Mouse (Mus musculus) layer of hippocampus, adult 8-10 months (tissue): ENCODE results near the gene Reep1. TPM values are rescaled to one million over a fixed set of nuclear protein-coding genes. Genes with fewer than 3 reads are reported as not detected.
"Not testable (repeated sequence)": the region's sequence is repeated elsewhere in the genome, so short reads cannot be mapped to it uniquely, and the experiment has no call there.

ENCODE experiments used
- DNase-seq, 2 experiments: peaks; one replicate each; pipeline ENCODE4 v3.0.0; 2022; ENCODE audit warnings: low spot score in 2 of 2
- total RNA-seq, 4 experiments: library from RNA; stranded (reverse); gene quantifications; 2 replicates each; pipeline ENCODE4 v1.2.4; 2022

The Reep1 gene
- total RNA-seq, 4 experiments from 2014 or later, result 69.8 to 75.0 (median 72.7) TPM

- no peak for DNase-seq
Measured at GRCm38 (mm10) chr6:71836811-71837210, 129.4 kb downstream of the Reep1 start.

GRCm38 (mm10) chr6:71839815-71840214 lies 132.5 kb downstream of the Reep1 start:
- DNase-seq, result no peak

- DNase-seq, result no peak
Measured at GRCm38 (mm10) chr6:71840597-71841290, 133.4 kb downstream of the Reep1 start.

- DNase-seq, result not testable (repeated sequence)
Measured at GRCm38 (mm10) chr6:71846906-71847305, 139.5 kb downstream of the Reep1 start.

Other genes starting within 250 kb of the Reep1 start
- 10 to 100 TPM; 41.7 to 45.4 (median 45.3) TPM for gene Rnf103, start 213.7 kb upstream of the Reep1 start, total RNA-seq
- 100 to 1,000 TPM; 102 to 115 (median 107) TPM for gene Chmp3, start 163.8 kb upstream of the Reep1 start, total RNA-seq
- 10 to 100 TPM; 39.0 to 58.3 (median 49.8) TPM for gene Kdm3a, start 74.6 kb upstream of the Reep1 start, total RNA-seq
- 10 to 100 TPM; 26.5 to 37.6 (median 31.4) TPM for gene Mrpl35, start 119.4 kb downstream of the Reep1 start, total RNA-seq
- 100 to 1,000 TPM; 138 to 153 (median 143) TPM for gene Immt, start 123.8 kb downstream of the Reep1 start, total RNA-seq
- 10 to 100 TPM; 68.3 to 81.5 (median 73.6) TPM for gene Ptcd3, start 201.2 kb downstream of the Reep1 start, total RNA-seq
- 10 to 100 TPM; 31.5 to 41.4 (median 35.3) TPM for gene Polr1a, start 201.5 kb downstream of the Reep1 start, total RNA-seq